Mouse (Mus musculus) kidney, adult 2 months (tissue): ENCODE data around the gene Pigz.

Experiments
- CTCF ChIP-seq: fragments of 200-500 bp; conservative IDR thresholded peaks from 2 replicates; pipeline ENCODE4 v1.5.1; 2011; ENCODE audit warnings: low read depth, mild to moderate bottlenecking, control low read depth, low read length, moderate library complexity, mixed read lengths; ENCODE audit not compliant: insufficient read depth, insufficient read length
- POLR2A ChIP-seq: fragments of 200-500 bp; IDR thresholded peaks from one replicate; pipeline ENCODE4 v1.6.1; 2011; ENCODE audit warnings: low read depth, low read length, control low read depth

GRCm38 (mm10) chr16:31927412-31927811, 6.2 kb upstream of the Pigz start:
- TF ChIP-seq CTCF (no peak), POLR2A (no peak)
